Mouse (Mus musculus): ENCODE measurements at regions not wholly inside any gene's neighbourhood (a gene's known extent, or its start where the extent isn't known, plus 50 kb on each side); places are given as distances from the start of the nearest gene placed in this dataset.

DNA sequence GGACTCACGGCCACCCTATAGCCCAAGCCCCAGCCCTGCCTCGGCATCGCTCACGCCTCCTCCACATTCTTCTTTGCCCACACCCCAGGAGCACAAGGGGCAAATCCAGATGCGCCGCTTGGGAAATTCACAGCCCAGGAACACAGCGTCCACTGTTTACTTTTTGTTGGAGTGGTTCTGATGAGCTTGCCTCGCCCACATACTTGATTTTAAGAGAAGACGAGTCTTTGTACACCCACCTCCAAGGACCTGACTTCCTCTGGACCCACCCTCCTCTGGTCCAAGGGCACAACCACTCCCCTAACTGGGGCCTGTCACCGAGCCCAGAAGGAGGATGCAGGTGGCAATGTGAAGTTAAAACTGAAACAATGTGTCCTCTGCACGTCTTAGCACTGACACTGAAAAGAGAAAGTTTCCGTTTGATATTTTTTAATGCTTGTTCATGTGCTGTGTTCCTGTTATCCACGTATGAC is 64.2 kb upstream of the Ptpn13 start:
- TF ChIP-seq CTCF (IDR thresholded peaks at IDR 0.05; ENCODE audit: extremely low read depth, insufficient read length, insufficient replicate concordance, low read depth, low read length): no peak
- TF ChIP-seq POLR2A (IDR thresholded peaks at IDR 0.05; ENCODE audit: low read depth, low read length): no peak

All from small intestine, adult 2 months (tissue).